Mouse (Mus musculus) lung, postnatal 0 days (tissue): ENCODE measurements around the gene Hist1h1d. TPM values are rescaled to one million over a fixed set of nuclear protein-coding genes. Genes with fewer than 3 reads are reported as not detected.
A peak's percentile ranks its signal among the peaks of the same experiment; 100 is the strongest.

Experiments used
- ATAC-seq: fragments of 200-750 bp; cut with Nextera tagmentation; 2 replicates; pipeline ENCODE4 v1.8.0; 2017; ENCODE audit warnings: moderate library complexity
- DNase-seq: peaks from one replicate; pipeline ENCODE4 v3.0.0-alpha.2; 2016; ENCODE audit warnings: low spot score
- H3K27ac ChIP-seq: fragments of 300-500 bp; sonication (generic); 2 replicates; pipeline ENCODE4 v1.5.1; 2014; ENCODE audit warnings: antibody characterized with exemption, mild to moderate bottlenecking, low read length, mixed read lengths
- H3K27me3 ChIP-seq: fragments of 300-500 bp; sonication (generic); replicated peaks from 2 replicates; pipeline ENCODE4 v1.6.1; 2014; ENCODE audit warnings: low read length, mixed read lengths; ENCODE audit not compliant: insufficient read depth
- H3K36me3 ChIP-seq: fragments of 300-500 bp; sonication (generic); 2 replicates; pipeline ENCODE4 v1.6.1; 2014; ENCODE audit warnings: low read length, mixed read lengths; ENCODE audit not compliant: insufficient read depth
- H3K4me1 ChIP-seq: fragments of 300-500 bp; sonication (generic); 2 replicates; pipeline ENCODE4 v1.6.1; 2014; ENCODE audit warnings: antibody characterized with exemption, low read depth, low read length, mixed read lengths; ENCODE audit not compliant: insufficient read depth
- H3K4me2 ChIP-seq: fragments of 300-500 bp; sonication (generic); replicated peaks from 2 replicates; pipeline ENCODE4 v1.6.1; 2014; ENCODE audit warnings: low read depth, mild to moderate bottlenecking, low read length, moderate library complexity, mixed read lengths
- H3K4me3 ChIP-seq: fragments of 300-500 bp; sonication (generic); 2 replicates; pipeline ENCODE4 v1.5.1; 2014; ENCODE audit warnings: low read depth, low read length
- H3K9ac ChIP-seq: fragments of 300-500 bp; sonication (generic); replicated peaks from 2 replicates; pipeline ENCODE4 v1.6.1; 2014; ENCODE audit warnings: low read depth, mild to moderate bottlenecking
- H3K9me3 ChIP-seq: fragments of 300-500 bp; sonication (generic); 2 replicates; pipeline ENCODE4 v1.6.1; 2016; ENCODE audit warnings: low read length, mixed read lengths
- CTCF ChIP-seq: IDR thresholded peaks from 2 replicates; pipeline ENCODE4 v1.5.1; 2016; ENCODE audit warnings: antibody characterized with exemption, mild to moderate bottlenecking
- EP300 ChIP-seq: IDR thresholded peaks from 2 replicates; pipeline ENCODE4 v1.6.1; 2016; ENCODE audit warnings: antibody characterized with exemption, mild to moderate bottlenecking, control low read depth
- WGBS: fragments of 180-500 bp; shearing (Covaris S2); extraction: QIAGEN DNeasy Blood & Tissue Kit; methylation state at CpG from one replicate; pipeline ENCODE4 v1.1.7; 2014; 5-methylcytosine and 5-hydroxymethylcytosine counted together
- polyA plus RNA-seq: library from polyadenylated mRNA; unstranded; fragments of >200 nt; fragmentation: Nextera tagmentation; extraction: Ambion mirVana; gene quantifications from 2 replicates; pipeline ENCODE4 v1.2.1, GENCODE M21; 2015

Hist1h1d gene
- polyA plus RNA-seq, 1 experiment from 2014 or later: 0.11 TPM

GRCm38 (mm10) chr13:23592614-23593013 lies 39.6 kb downstream of the Hist1h1d start:
- Histone ChIP-seq H3K9ac (no peak overlapping the region), H3K4me1 (no peaks in the 10 kb centered on the region), H3K36me3 (no peaks in the 10 kb centered on the region), H3K27ac (no peak overlapping the region; the same call in 1 of the 2 replicates), H3K4me3 (no peak overlapping the region), H3K4me2 (no peak overlapping the region), H3K27me3 (no peaks in the 10 kb centered on the region), H3K9me3 (no peaks in the 10 kb centered on the region)
- no peak for DNase-seq
- no peak for ATAC-seq
- no peak for TF ChIP-seq CTCF
- TF ChIP-seq EP300: no peak
- 64% methylated on average over 7 of the region's 7 CpGs for WGBS

GRCm38 (mm10) chr13:23593051-23593770 lies 40.1 kb downstream of the Hist1h1d start:
- peak; percentile 50 for DNase-seq
- no peaks in the 10 kb centered on the region for H3K9me3 ChIP-seq
- H3K27ac ChIP-seq: peak overlapping the region; percentile 57
- no peaks in the 10 kb centered on the region for H3K36me3 ChIP-seq
- no peaks in the 10 kb centered on the region for H3K4me1 ChIP-seq
- no peak for TF ChIP-seq CTCF
- TF ChIP-seq EP300: peak; percentile 62; the same call in 1 of the 2 replicates
- 50% methylated on average over 5 of the region's 5 CpGs for WGBS
- no peak overlapping the region for H3K9ac ChIP-seq
- no peak overlapping the region for H3K4me3 ChIP-seq
- no peak overlapping the region for H3K4me2 ChIP-seq
- H3K27me3 ChIP-seq: no peaks in the 10 kb centered on the region
- peak; percentile 83 for ATAC-seq

- no peak overlapping the region for H3K4me2 ChIP-seq
- no peaks in the 10 kb centered on the region for H3K36me3 ChIP-seq
- no peak overlapping the region for H3K9ac ChIP-seq
- H3K4me1 ChIP-seq: no peaks in the 10 kb centered on the region
- no peaks in the 10 kb centered on the region for H3K9me3 ChIP-seq
- WGBS: 81% methylated on average over 2 of the region's 2 CpGs
- no peaks in the 10 kb centered on the region for H3K27me3 ChIP-seq
- H3K27ac ChIP-seq: no peak overlapping the region
- no peak overlapping the region for H3K4me3 ChIP-seq
- no peak for TF ChIP-seq EP300
- no peak for TF ChIP-seq CTCF
- ATAC-seq (no peak), DNase-seq (no peak)
Measured at GRCm38 (mm10) chr13:23595185-23595584, 42.1 kb downstream of the Hist1h1d start.

- TF ChIP-seq EP300 (no peak), CTCF (no peak)
- WGBS: 79% methylated on average over 7 of the region's 7 CpGs
- Histone ChIP-seq H3K4me2 (no peak overlapping the region), H3K4me3 (no peak overlapping the region), H3K9ac (no peak overlapping the region), H3K27me3 (no peaks in the 10 kb centered on the region), H3K9me3 (no peaks in the 10 kb centered on the region), H3K27ac (no peak overlapping the region), H3K36me3 (no peaks in the 10 kb centered on the region), H3K4me1 (no peaks in the 10 kb centered on the region)
- no peak for ATAC-seq
- no peak for DNase-seq
Measured at GRCm38 (mm10) chr13:23595622-23596372, 42.7 kb downstream of the Hist1h1d start.

- Histone ChIP-seq H3K36me3 (no peaks in the 10 kb centered on the region), H3K4me1 (no peaks in the 10 kb centered on the region), H3K27me3 (no peaks in the 10 kb centered on the region), H3K27ac (no peak overlapping the region), H3K9me3 (no peaks in the 10 kb centered on the region), H3K9ac (no peak overlapping the region), H3K4me2 (no peak overlapping the region), H3K4me3 (no peak overlapping the region)
- ATAC-seq: peak; percentile 56; the same call in 1 of the 2 replicates
- TF ChIP-seq EP300 (peak; percentile 67; the same call in 1 of the 2 replicates), CTCF (peak; percentile 85)
- WGBS: 4% methylated on average over 9 of the region's 9 CpGs
- peak; percentile 90 for DNase-seq
Measured at GRCm38 (mm10) chr13:23597957-23598356, 44.9 kb downstream of the Hist1h1d start.

GRCm38 (mm10) chr13:23603182-23603699 lies 50.2 kb downstream of the Hist1h1d start:
- Histone ChIP-seq H3K27me3 (no peaks in the 10 kb centered on the region), H3K4me1 (no peaks in the 10 kb centered on the region), H3K27ac (no peak overlapping the region), H3K36me3 (no peaks in the 10 kb centered on the region), H3K9ac (no peak overlapping the region), H3K4me3 (no peak overlapping the region), H3K9me3 (no peaks in the 10 kb centered on the region), H3K4me2 (no peak overlapping the region)
- ATAC-seq (peak; percentile 62; the same call in 1 of the 2 replicates), DNase-seq (peak; percentile 52)
- WGBS: 55% methylated on average over 7 of the region's 7 CpGs
- TF ChIP-seq EP300: peak; percentile 76
- TF ChIP-seq CTCF: no peak
